Mouse (Mus musculus): ENCODE measurements around the gene Cd93. TPM values are rescaled to one million over a fixed set of nuclear protein-coding genes. Genes with fewer than 3 reads are reported as not detected.

The Cd93 gene
- polyA plus RNA-seq, 1 experiment from 2014 or later = 8.0 TPM

DNA sequence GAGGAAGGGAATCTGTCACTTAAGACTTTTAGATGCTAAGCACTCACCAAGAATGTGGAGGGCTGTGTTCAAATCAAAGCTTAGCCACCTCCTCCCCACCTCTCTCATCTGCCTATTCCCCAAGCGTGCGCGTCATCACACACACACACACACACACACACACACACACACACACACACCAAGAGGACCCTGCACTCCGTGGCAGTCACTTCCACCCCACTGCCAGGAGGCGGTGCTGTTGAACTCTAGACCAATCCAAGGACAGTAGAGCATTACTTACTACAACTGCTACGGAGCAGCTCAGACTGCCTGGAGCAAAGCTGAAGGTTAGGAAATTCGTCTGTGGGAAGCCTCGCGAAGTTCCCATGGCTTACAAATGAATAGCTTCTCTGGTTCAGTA, 34.2 kb downstream of the Cd93 start:
- H3K9me3 ChIP-seq = no peaks in the 10 kb centered on the region
- no peak overlapping the region for H3K9ac ChIP-seq
- no peak overlapping the region for H3K27ac ChIP-seq
- H3K27me3 ChIP-seq (replicated peaks) = peaks cover 44% of the 10 kb centered on the region
- H3K4me3 ChIP-seq = no peak overlapping the region
- H3K36me3 ChIP-seq = no peaks in the 10 kb centered on the region
- WGBS = 30% methylated on average over 9 of the region's 9 CpGs
- H3K4me2 ChIP-seq (replicated peaks) = no peak overlapping the region
- ATAC-seq (ENCODE audit: low FRiP score, low read depth) = peak; percentile 70
- H3K4me1 ChIP-seq = peaks cover 22% of the 10 kb centered on the region

DNA sequence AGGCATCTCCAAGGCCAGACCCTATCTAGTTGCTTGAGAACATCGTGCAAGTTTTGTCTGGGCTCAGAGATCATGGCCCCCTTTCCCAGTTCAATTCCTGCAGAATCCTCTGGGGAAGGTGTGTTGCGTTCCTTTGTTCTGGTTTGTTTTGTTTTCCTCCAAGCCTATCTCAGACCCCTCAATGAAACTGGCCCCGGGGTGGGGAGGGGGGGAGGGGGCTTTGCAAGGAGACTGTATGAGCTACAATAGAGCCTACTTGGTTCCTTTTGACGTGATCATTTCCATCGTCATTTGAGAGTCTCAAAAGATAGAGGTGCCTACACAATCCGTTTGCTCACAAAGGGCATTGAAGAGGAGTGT, 34.6 kb downstream of the Cd93 start:
- Histone ChIP-seq H3K4me2 (replicated peaks) (peak overlapping the region; percentile 72), H3K4me1 (peaks cover 22% of the 10 kb centered on the region), H3K27ac (no peak overlapping the region), H3K36me3 (no peaks in the 10 kb centered on the region), H3K4me3 (no peak overlapping the region), H3K9me3 (no peaks in the 10 kb centered on the region), H3K9ac (no peak overlapping the region), H3K27me3 (replicated peaks) (peaks cover 44% of the 10 kb centered on the region)
- ATAC-seq (ENCODE audit: low FRiP score, low read depth) = no peak
- 21% methylated on average over 6 of the region's 6 CpGs for WGBS

DNA sequence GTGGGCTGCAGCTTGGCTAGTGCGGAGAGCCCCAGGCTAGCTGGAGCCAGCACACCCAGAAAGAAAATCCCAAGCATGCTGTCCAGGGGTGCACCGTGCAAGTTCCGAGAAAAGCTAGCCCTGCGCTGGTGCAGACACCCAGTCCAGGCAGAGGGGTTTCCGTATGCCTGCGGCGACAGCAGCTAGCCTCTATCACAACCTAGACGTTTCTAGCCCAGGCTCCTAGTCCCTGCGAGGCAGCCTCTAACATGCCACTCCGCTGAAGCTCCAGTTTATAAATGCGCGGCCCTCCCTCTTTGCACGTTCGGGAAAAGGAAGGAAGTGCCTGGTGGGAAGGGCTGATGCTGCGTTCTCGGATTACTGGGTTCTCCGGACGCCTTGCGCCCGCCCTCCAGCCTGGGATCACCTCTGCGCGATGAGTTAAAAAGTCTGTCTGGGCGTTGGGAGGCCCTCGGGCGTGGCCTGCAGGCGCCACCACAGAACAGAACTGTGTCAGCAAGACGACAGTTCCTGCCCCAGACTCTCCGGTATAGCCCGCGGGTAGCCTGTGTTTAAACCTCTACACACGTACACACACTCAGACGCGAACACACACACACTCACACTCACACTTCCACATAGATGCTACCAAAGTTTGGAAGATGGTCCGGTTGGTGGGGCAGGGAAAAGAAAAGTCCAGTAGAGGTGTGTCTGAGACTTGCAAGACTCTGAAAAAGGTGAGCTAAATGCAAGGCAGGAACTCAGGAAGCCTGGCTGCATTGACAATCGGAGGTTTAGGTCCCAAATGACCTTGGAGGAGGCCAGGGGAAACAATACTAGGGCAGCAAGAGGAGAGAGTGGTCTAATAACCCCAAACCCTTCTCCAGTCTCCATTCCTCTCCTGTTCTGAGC, 35.2 kb downstream of the Cd93 start, which contains the start of gene Thbd:
Thbd (minus strand) TSS at position 319 of the 891 bp plus-strand sequence.
- WGBS = 3% methylated on average over 35 of the region's 35 CpGs
- Histone ChIP-seq H3K36me3 (no peaks in the 10 kb centered on the region), H3K4me2 (replicated peaks) (peak within 1 kb of the TSS; percentile 72), H3K4me3 (peak within 1 kb of the TSS; percentile 33), H3K27me3 (replicated peaks) (peaks cover 44% of the 10 kb centered on the region), H3K9ac (peak within 1 kb of the TSS; percentile 40), H3K4me1 (peaks cover 22% of the 10 kb centered on the region), H3K27ac (no peak within 1 kb of the TSS), H3K9me3 (no peaks in the 10 kb centered on the region)
- peak; percentile 27; the same call in 1 of the 2 replicates for ATAC-seq (ENCODE audit: low FRiP score, low read depth)

DNA sequence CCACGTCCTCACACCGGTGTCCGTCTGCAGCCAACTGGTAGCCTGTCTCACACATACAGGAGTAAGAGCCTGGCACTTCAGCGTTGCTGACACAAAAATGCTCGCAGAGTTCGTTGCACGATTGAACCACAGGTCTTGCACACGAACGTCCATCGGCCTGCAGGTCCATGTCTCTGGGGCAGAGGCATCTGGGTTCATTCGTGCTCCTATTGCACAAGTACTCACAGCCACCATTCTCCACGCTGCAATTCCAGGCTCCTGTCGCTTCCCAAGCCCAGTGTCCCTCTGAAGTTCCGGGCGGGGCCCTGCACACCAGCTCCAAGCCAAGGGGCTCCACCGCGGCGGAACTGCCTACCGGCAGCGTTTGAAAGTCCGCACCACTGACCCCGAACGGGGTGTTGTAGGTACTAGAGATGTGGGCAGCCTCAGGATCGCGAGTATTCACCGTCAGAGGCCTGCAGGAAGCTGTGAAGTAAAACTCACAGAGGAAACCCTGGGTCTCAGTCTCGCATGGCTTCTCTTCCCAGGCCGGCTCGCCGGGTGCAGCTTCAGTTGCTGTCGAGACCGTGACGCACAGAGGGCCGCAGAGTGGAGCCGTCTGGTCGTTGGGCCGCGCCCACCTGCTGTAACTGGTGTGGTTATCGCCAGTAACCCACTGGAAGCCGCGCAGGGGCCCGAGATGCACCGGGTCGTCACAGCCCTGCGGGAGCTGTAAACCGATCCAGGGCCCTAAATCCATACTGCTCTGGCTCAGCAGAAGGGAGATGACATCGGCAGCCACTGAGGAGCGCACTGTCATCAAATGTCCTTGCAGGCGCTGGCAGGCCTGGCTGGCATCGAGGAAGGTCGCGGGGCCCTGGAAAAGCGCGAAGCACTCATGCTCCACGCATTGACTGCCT, 36.1 kb downstream of the Cd93 start:
- Histone ChIP-seq H3K4me3 (peak overlapping the region; percentile 33), H3K4me1 (peaks cover 22% of the 10 kb centered on the region)
- 4% methylated on average over 55 of the region's 55 CpGs for WGBS

DNA sequence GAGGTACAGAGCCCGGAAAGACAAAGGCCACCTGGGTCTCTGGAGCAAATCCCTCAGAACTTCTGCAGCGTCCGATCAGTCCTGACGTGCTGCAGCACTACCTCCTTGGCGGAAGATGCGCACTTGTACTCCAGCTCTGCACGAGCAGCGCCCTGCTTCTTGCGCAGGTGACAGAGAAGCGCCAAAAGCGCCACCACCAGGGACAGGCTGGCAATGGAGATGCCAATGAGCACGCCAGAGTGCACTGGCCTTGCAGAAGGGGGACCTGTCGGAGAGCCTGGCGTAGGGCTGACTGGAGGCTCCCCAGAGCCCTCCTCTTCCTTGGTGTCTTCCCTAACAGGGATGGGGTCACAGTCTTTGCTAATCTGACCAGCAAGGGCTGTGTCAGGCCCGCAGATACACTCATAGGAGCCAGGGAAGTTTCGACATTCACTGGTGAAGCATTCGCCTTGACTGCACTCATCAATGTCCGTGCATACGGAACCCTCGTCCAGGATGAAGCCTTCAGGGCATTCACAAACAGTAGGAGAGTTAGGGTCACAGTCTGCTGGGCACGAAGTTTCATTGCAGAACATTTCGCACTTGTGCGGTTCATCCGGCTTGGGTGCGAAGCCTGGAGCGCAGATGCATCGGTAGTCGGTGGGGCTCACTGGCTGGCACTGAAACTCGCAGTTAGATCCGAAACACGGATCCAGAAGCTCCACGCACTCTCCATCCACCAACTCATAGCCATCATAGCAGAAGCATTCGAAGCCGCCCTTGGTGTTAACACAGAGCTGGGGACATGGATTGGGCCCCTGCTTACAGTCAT, 37.0 kb downstream of the Cd93 start:
- peak overlapping the region; percentile 72 for H3K4me2 ChIP-seq (replicated peaks)
- 0 out of 2 replicates have a peak overlapping the region, but pooled peaks have one; percentile 17 for H3K9ac ChIP-seq
- H3K9me3 ChIP-seq = no peaks in the 10 kb centered on the region
- no peak overlapping the region for H3K27ac ChIP-seq
- ATAC-seq (ENCODE audit: low FRiP score, low read depth) = peak; percentile 31; the same call in 1 of the 2 replicates
- 13% methylated on average over 34 of the region's 34 CpGs for WGBS
- H3K27me3 ChIP-seq (replicated peaks) = peaks cover 44% of the 10 kb centered on the region
- H3K4me3 ChIP-seq = peak overlapping the region; percentile 33
- no peaks in the 10 kb centered on the region for H3K36me3 ChIP-seq
- peaks cover 22% of the 10 kb centered on the region for H3K4me1 ChIP-seq

More for the DNA sequence above, 36.1 kb downstream of the Cd93 start:
- Histone ChIP-seq H3K9ac (peak overlapping the region; percentile 40), H3K36me3 (no peaks in the 10 kb centered on the region), H3K27me3 (replicated peaks) (peaks cover 44% of the 10 kb centered on the region), H3K9me3 (no peaks in the 10 kb centered on the region), H3K27ac (no peak overlapping the region), H3K4me2 (replicated peaks) (peak overlapping the region; percentile 72)
- peak; percentile 37 for ATAC-seq (ENCODE audit: low FRiP score, low read depth)

DNA sequence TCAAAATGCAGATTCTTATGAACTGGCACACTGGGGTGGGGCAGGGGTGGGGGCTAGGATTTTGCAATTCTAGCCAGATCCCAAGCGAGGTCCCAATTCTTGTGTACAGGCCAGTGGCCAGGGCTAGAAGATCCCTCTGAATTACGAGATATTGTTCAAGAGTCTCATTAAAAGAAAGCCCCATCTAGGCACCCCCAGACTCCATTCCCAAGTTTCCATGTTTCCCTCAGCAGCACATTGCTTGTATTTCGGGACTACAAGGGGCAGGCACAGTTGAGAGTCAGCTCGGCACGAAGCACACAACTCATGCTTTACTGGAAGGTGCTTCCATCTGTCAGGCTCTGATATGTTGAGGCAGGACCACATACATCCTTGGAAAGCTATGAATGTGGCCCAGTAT, 38.5 kb downstream of the Cd93 start:
- WGBS = 68% methylated on average over 5 of the region's 5 CpGs
- Histone ChIP-seq H3K4me1 (peaks cover 22% of the 10 kb centered on the region), H3K4me2 (replicated peaks) (no peak overlapping the region), H3K27ac (no peak overlapping the region), H3K4me3 (no peak overlapping the region), H3K36me3 (no peaks in the 10 kb centered on the region), H3K27me3 (replicated peaks) (peaks cover 44% of the 10 kb centered on the region), H3K9me3 (no peaks in the 10 kb centered on the region), H3K9ac (no peak overlapping the region)
- no peak for ATAC-seq (ENCODE audit: low FRiP score, low read depth)

DNA sequence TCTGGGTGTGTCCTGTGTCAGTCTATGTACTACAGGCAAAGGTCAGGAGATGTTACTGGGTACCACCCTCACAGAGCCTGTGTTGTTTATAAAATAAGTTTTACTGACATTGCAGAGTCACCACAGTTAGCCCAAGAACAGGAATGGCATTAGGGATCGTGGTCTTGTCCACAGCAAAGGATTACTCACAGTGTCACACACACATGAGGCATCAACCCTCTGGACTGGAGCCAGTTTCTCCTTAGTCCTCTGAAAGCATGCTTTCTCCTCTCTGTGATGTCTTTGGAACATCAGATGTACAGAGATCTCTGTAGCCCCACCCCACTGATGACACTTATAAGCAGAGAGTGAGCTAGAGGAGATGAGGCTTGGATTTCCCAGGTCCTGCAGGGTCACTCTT, 41.1 kb downstream of the Cd93 start:
- Histone ChIP-seq H3K27ac (no peak overlapping the region), H3K4me1 (peaks cover 12% of the 10 kb centered on the region), H3K9ac (no peak overlapping the region), H3K36me3 (no peaks in the 10 kb centered on the region), H3K9me3 (no peaks in the 10 kb centered on the region), H3K27me3 (replicated peaks) (peaks cover 29% of the 10 kb centered on the region), H3K4me2 (replicated peaks) (no peak overlapping the region), H3K4me3 (no peak overlapping the region)
- WGBS = 86% methylated on average over 1 of the region's 1 CpGs
- ATAC-seq (ENCODE audit: low FRiP score, low read depth) = no peak

DNA sequence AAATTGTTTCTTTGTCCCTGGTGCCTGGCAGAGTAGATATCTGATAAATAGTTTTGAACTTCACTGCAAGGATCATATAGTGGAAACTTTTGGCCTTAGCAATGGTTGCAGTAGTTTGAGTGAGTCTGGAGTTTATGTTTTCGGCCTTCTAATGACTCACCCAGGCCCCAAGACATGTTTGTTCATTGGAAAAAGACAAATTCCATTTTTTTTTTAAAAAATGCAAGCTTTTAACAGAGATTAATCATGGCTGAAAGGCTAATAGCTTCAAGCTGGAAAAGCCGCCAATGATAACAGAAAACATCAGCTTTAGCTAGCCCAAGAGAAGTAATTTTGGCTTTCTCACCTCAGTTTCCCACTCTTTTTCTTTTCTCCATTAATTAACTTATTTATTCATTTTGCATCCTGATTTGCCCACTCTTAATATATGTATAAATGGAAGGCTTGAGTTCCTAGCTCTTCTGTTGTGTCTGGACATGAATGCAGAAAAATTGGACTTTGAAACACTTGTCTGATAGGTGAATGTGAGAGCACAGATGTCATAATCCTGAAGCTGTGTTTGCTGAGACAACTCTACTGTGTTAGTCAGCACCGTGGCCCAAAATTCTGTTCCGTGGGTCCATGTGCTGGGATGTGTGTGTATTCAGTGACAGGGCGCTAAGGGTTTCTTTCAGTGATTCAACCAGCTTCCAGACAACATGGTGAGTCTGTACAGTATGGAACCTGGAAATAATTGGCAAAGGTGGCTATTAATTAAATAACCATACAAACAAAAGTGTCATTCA, 44.3 kb downstream of the Cd93 start:
- 91% methylated on average over 5 of the region's 5 CpGs for WGBS
- no peak overlapping the region for H3K27ac ChIP-seq
- no peak for ATAC-seq (ENCODE audit: low FRiP score, low read depth)
- no peak overlapping the region for H3K4me2 ChIP-seq (replicated peaks)
- no peaks in the 10 kb centered on the region for H3K4me1 ChIP-seq
- no peaks in the 10 kb centered on the region for H3K9me3 ChIP-seq
- H3K9ac ChIP-seq = no peak overlapping the region
- H3K36me3 ChIP-seq = no peaks in the 10 kb centered on the region
- peaks cover 27% of the 10 kb centered on the region for H3K27me3 ChIP-seq (replicated peaks)
- no peak overlapping the region for H3K4me3 ChIP-seq

DNA sequence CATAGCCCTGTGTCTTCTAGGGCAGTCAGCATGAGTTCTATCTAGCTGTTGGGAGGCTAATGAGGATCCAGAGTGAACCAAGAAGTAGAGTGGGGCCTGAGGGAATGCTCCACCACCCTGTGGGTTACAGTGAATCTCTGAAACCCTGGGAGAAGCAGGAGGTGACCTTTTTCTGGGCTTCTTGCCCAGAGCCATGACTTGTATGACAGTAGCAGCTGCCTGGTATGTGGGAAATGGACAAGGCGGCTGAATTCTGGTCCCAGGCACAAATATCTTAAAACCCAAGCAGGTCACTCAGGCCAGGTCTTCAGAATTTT, 45.6 kb downstream of the Cd93 start:
- 91% methylated on average over 1 of the region's 1 CpGs for WGBS
- no peak overlapping the region for H3K4me2 ChIP-seq (replicated peaks)
- H3K27me3 ChIP-seq (replicated peaks) = peaks cover 31% of the 10 kb centered on the region
- no peak for ATAC-seq (ENCODE audit: low FRiP score, low read depth)
- H3K4me1 ChIP-seq = no peaks in the 10 kb centered on the region
- H3K9me3 ChIP-seq = no peaks in the 10 kb centered on the region
- H3K27ac ChIP-seq = no peak overlapping the region
- H3K36me3 ChIP-seq = no peaks in the 10 kb centered on the region
- H3K4me3 ChIP-seq = no peak overlapping the region
- no peak overlapping the region for H3K9ac ChIP-seq

DNA sequence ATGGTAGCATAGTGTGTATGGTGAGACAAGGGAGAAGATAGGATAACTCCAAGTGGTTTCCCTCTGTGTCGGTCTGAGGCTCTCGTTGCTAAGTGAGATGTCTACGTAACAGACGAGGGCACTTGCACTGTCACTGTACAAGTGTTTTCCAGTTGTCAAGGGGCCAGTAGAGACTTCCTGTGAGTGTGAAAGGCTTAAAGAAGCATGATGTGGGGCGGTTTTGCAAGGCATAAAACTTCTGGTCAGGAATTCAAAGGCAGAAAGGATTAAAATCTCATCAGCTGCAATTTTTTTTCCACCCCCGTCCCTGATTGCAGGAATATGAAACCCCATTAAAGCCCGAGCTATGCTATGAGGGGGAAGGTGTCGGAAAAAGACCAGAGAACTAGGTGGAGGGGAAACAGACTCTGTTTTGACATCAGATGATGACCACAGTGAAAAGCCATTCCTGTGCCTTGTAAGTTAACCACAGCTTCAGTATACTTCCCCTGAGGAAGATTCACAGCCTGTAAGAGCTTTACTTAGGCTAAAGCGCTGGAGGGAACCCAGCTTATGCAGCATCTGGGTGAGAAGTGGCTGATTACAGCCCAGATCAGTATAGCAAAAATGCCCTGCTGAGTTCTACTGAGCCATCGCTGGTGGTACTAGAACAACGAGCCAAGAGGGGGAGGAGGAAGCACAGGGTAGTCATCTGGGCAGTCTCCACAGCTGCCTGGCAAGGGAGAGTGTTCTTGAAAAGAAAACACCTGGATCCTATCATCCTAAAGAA, 46.2 kb downstream of the Cd93 start:
- no peak overlapping the region for H3K4me3 ChIP-seq
- no peaks in the 10 kb centered on the region for H3K36me3 ChIP-seq
- no peaks in the 10 kb centered on the region for H3K9me3 ChIP-seq
- H3K27ac ChIP-seq = no peak overlapping the region
- H3K4me2 ChIP-seq (replicated peaks) = no peak overlapping the region
- H3K4me1 ChIP-seq = no peaks in the 10 kb centered on the region
- 78% methylated on average over 11 of the region's 11 CpGs for WGBS
- H3K27me3 ChIP-seq (replicated peaks) = peaks cover 31% of the 10 kb centered on the region
- ATAC-seq (ENCODE audit: low FRiP score, low read depth) = no peak
- H3K9ac ChIP-seq = no peak overlapping the region

DNA sequence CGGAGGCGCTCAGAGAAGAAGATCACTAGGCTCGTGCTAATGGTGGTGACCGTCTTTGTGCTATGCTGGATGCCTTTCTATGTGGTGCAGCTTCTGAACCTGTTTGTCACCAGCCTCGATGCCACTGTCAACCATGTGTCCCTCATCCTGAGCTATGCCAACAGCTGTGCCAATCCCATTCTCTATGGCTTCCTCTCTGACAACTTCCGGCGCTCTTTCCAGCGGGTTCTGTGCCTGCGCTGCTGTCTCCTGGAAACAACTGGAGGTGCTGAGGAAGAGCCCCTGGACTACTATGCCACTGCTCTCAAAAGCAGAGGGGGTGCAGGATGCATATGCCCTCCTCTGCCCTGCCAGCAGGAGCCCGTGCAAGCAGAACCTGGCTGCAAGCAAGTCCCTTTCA, 47.2 kb downstream of the Cd93 start:
- Histone ChIP-seq H3K9me3 (no peaks in the 10 kb centered on the region), H3K4me1 (no peaks in the 10 kb centered on the region), H3K4me2 (replicated peaks) (peak overlapping the region; percentile 94), H3K4me3 (no peak overlapping the region), H3K27me3 (replicated peaks) (peaks cover 31% of the 10 kb centered on the region), H3K27ac (no peak overlapping the region), H3K9ac (no peak overlapping the region), H3K36me3 (no peaks in the 10 kb centered on the region)
- 75% methylated on average over 10 of the region's 10 CpGs for WGBS
- no peak; the same call in 1 of the 2 replicates for ATAC-seq (ENCODE audit: low FRiP score, low read depth)
